Mouse (Mus musculus) forebrain, embryonic 13.5 days (tissue): ENCODE data around the gene Rab28. TPM values are rescaled to one million over a fixed set of nuclear protein-coding genes. Genes with fewer than 3 reads are reported as not detected.

Experiments
- ATAC-seq: fragments of 200-750 bp; cut with Nextera tagmentation; 2 replicates; pipeline ENCODE4 v1.8.0; 2017
- H3K27ac ChIP-seq: fragments of 300-500 bp; sonication (generic); 2 replicates; pipeline ENCODE4 v1.5.1; 2015; ENCODE audit warnings: inconsistent platforms, mild to moderate bottlenecking, moderate library complexity
- H3K27me3 ChIP-seq: fragments of 300-500 bp; sonication (generic); 2 replicates; pipeline ENCODE4 v1.6.1; 2015; ENCODE audit warnings: mild to moderate bottlenecking, inconsistent platforms
- H3K36me3 ChIP-seq: fragments of 300-500 bp; sonication (generic); 2 replicates; pipeline ENCODE4 v1.6.1; 2015; ENCODE audit warnings: mild to moderate bottlenecking, inconsistent platforms; ENCODE audit not compliant: poor library complexity, severe bottlenecking
- H3K4me1 ChIP-seq: fragments of 300-500 bp; sonication (generic); 2 replicates; pipeline ENCODE4 v1.6.1; 2015; ENCODE audit warnings: inconsistent platforms
- H3K4me2 ChIP-seq: fragments of 300-500 bp; sonication (generic); 2 replicates; pipeline ENCODE4 v1.6.1; 2015; ENCODE audit warnings: inconsistent platforms, mild to moderate bottlenecking, moderate library complexity
- H3K4me3 ChIP-seq: fragments of 300-500 bp; sonication (generic); 2 replicates; pipeline ENCODE4 v1.5.1; 2015; ENCODE audit warnings: mild to moderate bottlenecking, inconsistent platforms
- H3K9ac ChIP-seq: fragments of 300-500 bp; sonication (generic); 2 replicates; pipeline ENCODE4 v1.6.1; 2015; ENCODE audit warnings: mild to moderate bottlenecking, inconsistent platforms
- H3K9me3 ChIP-seq: fragments of 300-500 bp; sonication (generic); replicated peaks from 2 replicates; pipeline ENCODE4 v1.6.1; 2016; ENCODE audit warnings: inconsistent platforms
- WGBS: fragments of 180-500 bp; shearing (Covaris S2); methylation state at CpG from one replicate; pipeline ENCODE4 v1.1.7; 2015; 5-methylcytosine and 5-hydroxymethylcytosine counted together
- polyA plus RNA-seq: library from polyadenylated mRNA; unstranded; fragments of >200 nt; fragmentation: Nextera tagmentation; extraction: Ambion mirVana; gene quantifications from 2 replicates; pipeline ENCODE4 v1.2.1, GENCODE M21; 2015

Rab28 gene
- 84.4 and 85.7 TPM in 2 replicates for polyA plus RNA-seq

DNA sequence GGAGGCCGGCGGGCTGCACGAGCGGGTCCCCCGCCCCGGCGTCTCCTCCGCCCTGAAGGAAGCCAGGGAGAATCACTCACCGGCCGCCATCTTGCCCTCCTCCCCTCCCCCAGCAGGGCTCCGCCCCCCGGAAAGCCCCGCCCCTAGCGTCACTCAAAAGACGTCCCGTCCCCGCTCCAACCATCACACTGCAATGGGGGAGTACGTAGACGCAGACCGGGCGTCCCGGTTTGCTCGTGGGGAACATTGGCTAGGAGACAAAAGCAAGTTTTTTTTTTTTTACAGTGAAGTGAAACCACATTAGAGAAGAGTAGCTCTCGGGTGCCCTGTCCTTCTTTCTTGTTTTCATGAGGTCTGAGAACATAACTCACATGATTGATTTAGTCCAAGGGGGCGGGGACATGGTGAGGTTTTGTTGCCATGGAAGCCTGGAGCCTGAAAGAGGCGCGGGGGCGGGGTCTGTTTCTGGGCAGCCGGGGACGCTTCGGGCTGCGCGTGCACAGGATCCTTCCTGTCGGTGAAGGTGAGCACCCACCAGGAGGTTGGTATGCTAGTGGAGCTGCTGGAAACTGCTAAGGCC, at the start of gene Rab28:
TSS of gene Rab28 (minus strand) at position 107 of the 580 bp plus-strand sequence.
- under 1% methylated on average over 30 of the region's 34 CpGs for WGBS
- H3K27ac ChIP-seq: peak within 1 kb of the TSS; percentile 80
- ATAC-seq: peak; percentile 96

DNA sequence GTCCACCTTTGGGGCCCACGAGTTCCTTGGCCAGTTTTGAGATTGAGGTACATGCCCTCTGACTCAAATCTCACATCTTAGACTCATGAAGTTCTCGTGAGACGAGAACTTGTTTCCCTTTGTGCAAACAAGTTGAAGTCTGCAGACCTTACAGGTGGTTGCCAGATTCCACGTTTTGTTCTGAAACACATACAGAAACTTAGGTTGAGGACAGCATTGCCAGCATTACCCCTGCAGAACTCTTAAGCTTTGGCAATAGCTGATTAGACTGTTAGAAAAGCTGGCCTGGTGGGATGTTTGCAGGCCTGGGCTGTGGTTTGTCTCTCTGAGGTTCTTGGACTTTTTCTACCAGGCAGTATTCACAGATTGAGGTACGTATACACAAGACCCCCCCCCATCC, 49.4 kb upstream of the Rab28 start:
- ATAC-seq: no peak
- WGBS: 3% methylated on average over 5 of the region's 5 CpGs
- no peaks in the 10 kb centered on the region for H3K36me3 ChIP-seq
- H3K4me3 ChIP-seq: no peak overlapping the region
- peaks cover 97% of the 10 kb centered on the region for H3K27me3 ChIP-seq
- H3K4me2 ChIP-seq: no peak overlapping the region
- H3K9ac ChIP-seq: no peak overlapping the region
- peaks cover 12% of the 10 kb centered on the region; the same call in 1 of the 2 replicates for H3K4me1 ChIP-seq
- H3K9me3 ChIP-seq: no peaks in the 10 kb centered on the region
- no peak overlapping the region for H3K27ac ChIP-seq

More for the DNA sequence above, at the start of gene Rab28:
- H3K4me1 ChIP-seq: peaks cover 21% of the 10 kb centered on the region
- no peaks in the 10 kb centered on the region for H3K9me3 ChIP-seq
- H3K4me3 ChIP-seq: peak within 1 kb of the TSS; percentile 89
- no peaks in the 10 kb centered on the region for H3K36me3 ChIP-seq
- peak within 1 kb of the TSS; percentile 98 for H3K4me2 ChIP-seq
- peak within 1 kb of the TSS; percentile 92 for H3K9ac ChIP-seq
- H3K27me3 ChIP-seq: no peaks in the 10 kb centered on the region

- Histone ChIP-seq H3K4me2 (no peak overlapping the region), H3K9ac (no peak overlapping the region), H3K4me1 (peaks cover 6% of the 10 kb centered on the region; the same call in 1 of the 2 replicates), H3K4me3 (no peak overlapping the region), H3K27ac (no peak overlapping the region), H3K36me3 (no peaks in the 10 kb centered on the region), H3K27me3 (peaks cover 97% of the 10 kb centered on the region), H3K9me3 (no peaks in the 10 kb centered on the region)
- 2% methylated on average over 4 of the region's 4 CpGs for WGBS
- ATAC-seq: no peak
Measured at GRCm38 (mm10) chr5:41756396-41756795, 48.4 kb upstream of the Rab28 start.

DNA sequence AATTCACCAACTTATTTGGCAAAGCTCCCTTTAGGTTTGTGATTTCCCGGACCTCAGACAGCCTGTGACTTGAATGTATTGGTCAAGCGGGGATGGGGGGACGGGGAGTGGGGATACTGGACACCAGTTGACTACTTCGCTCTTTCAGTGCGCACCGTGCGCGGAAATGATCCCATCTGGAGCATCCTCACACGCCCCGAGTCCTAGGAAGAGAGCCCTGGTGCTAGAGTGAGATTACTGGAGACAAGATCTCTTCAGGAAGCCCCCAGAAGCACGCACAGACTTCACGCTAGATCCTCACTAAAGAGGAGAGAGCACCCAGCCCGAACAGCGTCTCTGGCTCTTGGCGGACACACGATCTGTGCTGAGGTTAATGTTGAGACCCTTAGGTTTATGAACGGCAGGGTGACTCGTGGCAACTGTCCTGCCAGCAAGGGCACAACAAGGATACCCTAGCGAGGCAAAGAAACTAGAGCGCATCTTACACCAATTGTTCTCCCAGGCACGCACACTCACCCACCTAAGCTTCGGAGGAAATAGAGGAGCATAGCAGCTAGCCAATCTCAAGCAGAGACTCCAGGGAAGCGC, 47.5 kb upstream of the Rab28 start:
- WGBS: 2% methylated on average over 23 of the region's 23 CpGs
- no peak for ATAC-seq
- H3K9me3 ChIP-seq: no peaks in the 10 kb centered on the region

DNA sequence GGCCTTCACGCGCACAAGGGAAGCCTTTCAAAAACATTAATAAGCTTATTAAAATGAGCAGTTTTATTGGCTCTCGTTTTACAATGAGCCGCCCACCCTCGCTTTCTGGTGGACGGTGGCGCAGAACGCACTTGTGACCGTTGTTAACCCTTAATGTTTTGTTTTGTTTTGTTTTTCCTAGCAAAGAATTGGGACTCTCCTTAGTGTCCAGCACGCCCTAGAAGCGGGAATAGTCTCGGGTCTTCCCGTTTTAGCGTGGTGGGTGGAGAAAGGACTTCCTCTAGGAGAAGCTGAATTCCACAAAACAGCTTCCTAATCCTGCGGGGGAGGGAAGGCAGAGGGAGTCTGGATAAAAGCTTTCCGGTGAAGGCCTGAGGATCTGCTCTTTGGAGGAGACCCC, 46.9 kb upstream of the Rab28 start:
- no peak overlapping the region for H3K4me3 ChIP-seq
- no peak overlapping the region for H3K4me2 ChIP-seq
- under 1% methylated on average over 16 of the region's 16 CpGs for WGBS

More for the DNA sequence above, 47.5 kb upstream of the Rab28 start:
- Histone ChIP-seq H3K4me2 (no peak overlapping the region), H3K27ac (no peak overlapping the region), H3K27me3 (peaks cover 99% of the 10 kb centered on the region), H3K9ac (no peak overlapping the region), H3K4me1 (0 out of 2 replicates have a peak, but pooled peaks cover 2% of the 10 kb centered on the region), H3K36me3 (no peaks in the 10 kb centered on the region), H3K4me3 (no peak overlapping the region)

GRCm38 (mm10) chr5:41754226-41754775, 46.3 kb upstream of the Rab28 start:
- no peak overlapping the region for H3K9ac ChIP-seq
- H3K36me3 ChIP-seq: no peaks in the 10 kb centered on the region
- peaks cover 99% of the 10 kb centered on the region for H3K27me3 ChIP-seq
- 0 out of 2 replicates have a peak, but pooled peaks cover 2% of the 10 kb centered on the region for H3K4me1 ChIP-seq
- no peak overlapping the region for H3K4me2 ChIP-seq
- under 1% methylated on average over 17 of the region's 17 CpGs for WGBS
- no peak overlapping the region for H3K27ac ChIP-seq
- H3K9me3 ChIP-seq: no peaks in the 10 kb centered on the region
- H3K4me3 ChIP-seq: no peak overlapping the region
- ATAC-seq: no peak

More for the DNA sequence above, 46.9 kb upstream of the Rab28 start:
- Histone ChIP-seq H3K4me1 (0 out of 2 replicates have a peak, but pooled peaks cover 2% of the 10 kb centered on the region), H3K36me3 (no peaks in the 10 kb centered on the region), H3K27ac (no peak overlapping the region), H3K9ac (no peak overlapping the region), H3K27me3 (peaks cover 99% of the 10 kb centered on the region), H3K9me3 (no peaks in the 10 kb centered on the region)
- no peak for ATAC-seq

GRCm38 (mm10) chr5:41752721-41753120, 44.8 kb upstream of the Rab28 start:
- 17% methylated on average over 4 of the region's 4 CpGs for whole genome bisulfite sequencing
- H3K9ac ChIP-seq: no peak overlapping the region
- H3K9me3 ChIP-seq: no peaks in the 10 kb centered on the region
- no peak overlapping the region for H3K27ac ChIP-seq
- no peaks in the 10 kb centered on the region for H3K36me3 ChIP-seq
- 0 out of 2 replicates have a peak, but pooled peaks cover 2% of the 10 kb centered on the region for H3K4me1 ChIP-seq
- no peak for ATAC-seq
- no peak overlapping the region for H3K4me3 ChIP-seq
- peaks cover 99% of the 10 kb centered on the region for H3K27me3 ChIP-seq
- no peak overlapping the region for H3K4me2 ChIP-seq

DNA sequence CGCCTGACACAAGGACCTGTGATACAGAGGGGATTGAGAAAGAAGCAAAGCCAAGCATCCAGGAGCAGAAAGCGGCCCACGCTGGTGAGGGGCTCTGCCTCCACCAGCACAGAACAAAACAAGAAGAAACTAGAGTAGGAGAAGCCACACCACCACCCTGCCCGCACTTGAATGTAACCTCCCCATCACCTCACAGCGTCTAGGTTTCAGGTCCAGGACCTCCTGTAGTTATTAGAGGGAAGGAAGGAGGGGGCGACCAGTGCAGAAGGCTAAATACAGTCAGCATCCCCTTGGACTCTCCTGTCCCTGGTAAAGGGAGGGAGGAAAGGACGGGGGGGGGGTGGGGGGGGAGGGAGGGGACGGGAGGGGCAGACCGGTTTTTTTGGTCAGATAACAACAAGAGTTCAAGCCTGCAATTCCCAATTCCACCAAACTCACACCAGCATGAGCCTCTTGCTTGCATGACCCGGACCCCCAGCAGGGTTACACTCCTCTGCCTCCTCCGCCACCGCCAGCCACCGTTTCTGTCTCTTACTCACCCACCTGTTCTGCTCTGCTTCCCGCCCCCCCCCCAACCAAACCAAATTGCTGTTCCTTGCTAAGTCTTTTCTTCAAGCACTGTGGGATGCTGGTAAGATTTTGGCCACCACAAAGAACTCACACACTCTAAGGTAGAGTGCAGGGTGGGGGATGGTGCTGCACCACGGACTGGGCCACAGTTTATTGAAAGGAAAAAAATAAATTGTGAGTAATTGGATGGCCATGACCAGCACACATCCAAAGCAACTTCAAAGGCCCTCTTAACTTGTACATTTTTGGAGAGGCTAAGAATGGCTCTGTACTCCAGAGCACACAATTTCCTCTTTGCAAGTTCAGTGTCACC, 37.2 kb upstream of the Rab28 start:
- Histone ChIP-seq H3K9me3 (no peaks in the 10 kb centered on the region), H3K27me3 (peaks cover 70% of the 10 kb centered on the region), H3K27ac (no peak overlapping the region), H3K36me3 (no peaks in the 10 kb centered on the region), H3K9ac (no peak overlapping the region), H3K4me1 (no peaks in the 10 kb centered on the region), H3K4me2 (no peak overlapping the region), H3K4me3 (no peak overlapping the region)
- 0 out of 2 replicates have a peak, but pooled peaks have one; percentile 27 for ATAC-seq
- WGBS: 4% methylated on average over 11 of the region's 15 CpGs

GRCm38 (mm10) chr5:41744234-41744633, 36.3 kb upstream of the Rab28 start:
- H3K9me3 ChIP-seq: no peaks in the 10 kb centered on the region
- no peak overlapping the region for H3K9ac ChIP-seq
- H3K27ac ChIP-seq: no peak overlapping the region
- no peak overlapping the region for H3K4me3 ChIP-seq
- WGBS: 6% methylated on average over 7 of the region's 7 CpGs
- no peaks in the 10 kb centered on the region for H3K36me3 ChIP-seq
- H3K4me1 ChIP-seq: no peaks in the 10 kb centered on the region
- H3K27me3 ChIP-seq: peaks cover 61% of the 10 kb centered on the region
- no peak overlapping the region for H3K4me2 ChIP-seq
- no peak for ATAC-seq

DNA sequence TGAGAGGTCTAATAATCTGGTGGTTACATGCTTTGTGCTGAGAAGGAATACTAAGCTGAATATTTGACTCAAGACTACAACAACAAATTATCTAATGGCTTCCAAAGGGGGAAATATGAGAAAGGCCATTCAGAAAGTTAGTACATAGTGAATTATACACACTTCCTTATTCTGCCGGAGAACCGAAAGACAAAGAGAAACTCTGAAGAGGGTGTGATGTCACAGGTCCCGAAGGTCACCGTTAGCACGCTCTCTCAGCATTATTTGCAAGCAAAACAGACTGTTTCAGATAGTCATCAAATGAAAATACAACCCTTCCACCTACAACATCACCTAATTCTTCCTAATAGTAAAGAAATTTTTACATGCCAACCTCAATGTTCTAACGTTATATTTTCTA, 30.9 kb upstream of the Rab28 start:
- no peak for ATAC-seq
- H3K36me3 ChIP-seq: no peaks in the 10 kb centered on the region
- H3K27ac ChIP-seq: no peak overlapping the region
- no peak overlapping the region for H3K4me3 ChIP-seq
- H3K27me3 ChIP-seq: peaks cover 7% of the 10 kb centered on the region
- WGBS: 65% methylated on average over 6 of the region's 6 CpGs
- H3K4me2 ChIP-seq: no peak overlapping the region
- H3K9ac ChIP-seq: no peak overlapping the region
- no peaks in the 10 kb centered on the region for H3K9me3 ChIP-seq
- H3K4me1 ChIP-seq: 0 out of 2 replicates have a peak, but pooled peaks cover 2% of the 10 kb centered on the region

- no peaks in the 10 kb centered on the region for H3K27me3 ChIP-seq
- H3K4me2 ChIP-seq: no peak overlapping the region
- no peak overlapping the region for H3K4me3 ChIP-seq
- H3K36me3 ChIP-seq: no peaks in the 10 kb centered on the region
- no peak overlapping the region for H3K27ac ChIP-seq
- H3K9me3 ChIP-seq: no peaks in the 10 kb centered on the region
- ATAC-seq: no peak
- no peak overlapping the region for H3K9ac ChIP-seq
- 25% methylated on average over 5 of the region's 5 CpGs for WGBS
- 0 out of 2 replicates have a peak, but pooled peaks cover 2% of the 10 kb centered on the region for H3K4me1 ChIP-seq
Measured at GRCm38 (mm10) chr5:41737039-41737438, 29.1 kb upstream of the Rab28 start.

DNA sequence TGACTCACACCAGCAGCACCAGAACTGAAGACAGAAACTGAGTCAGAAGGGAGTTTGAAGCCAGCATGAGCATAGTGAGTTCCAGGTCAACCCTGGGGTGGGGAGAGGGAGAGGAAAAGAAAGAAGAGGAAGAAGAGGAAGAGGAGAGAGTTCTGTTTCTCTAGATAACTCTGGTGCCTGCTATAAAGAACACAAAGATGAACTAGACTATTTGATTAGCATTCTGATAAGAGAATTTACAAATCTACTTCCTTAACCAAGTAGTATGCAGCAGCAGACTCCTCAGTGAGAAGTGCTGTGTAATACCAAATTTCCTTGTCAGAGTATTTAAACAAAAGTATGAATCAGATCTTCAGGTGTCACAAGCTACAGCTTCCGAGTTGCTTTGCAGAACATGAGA, 19.1 kb upstream of the Rab28 start:
- Histone ChIP-seq H3K9ac (no peak overlapping the region), H3K4me2 (no peak overlapping the region), H3K27ac (no peak overlapping the region), H3K9me3 (no peaks in the 10 kb centered on the region), H3K36me3 (no peaks in the 10 kb centered on the region), H3K4me3 (no peak overlapping the region), H3K4me1 (no peaks in the 10 kb centered on the region), H3K27me3 (no peaks in the 10 kb centered on the region)
- WGBS: 73% methylated on average over 1 of the region's 1 CpGs
- ATAC-seq: no peak
